Mouse (Mus musculus): ENCODE results near the gene Chgb.

The Chgb gene

GRCm38 (mm10) chr2:132780978-132781377 is at the start of gene Chgb:
TSS of gene Chgb (plus strand) at chr2:132781278.
- no peak for DNase-seq (ENCODE audit: low read depth, low spot score)

- no peak for DNase-seq (ENCODE audit: low read depth, low spot score)
These were observed 48.1 kb upstream of the Chgb start for GRCm38 (mm10) chr2:132732940-132733339.

- DNase-seq (ENCODE audit: low read depth, low spot score), result no peak
These were observed 47.2 kb upstream of the Chgb start for GRCm38 (mm10) chr2:132733603-132734573.

DNA sequence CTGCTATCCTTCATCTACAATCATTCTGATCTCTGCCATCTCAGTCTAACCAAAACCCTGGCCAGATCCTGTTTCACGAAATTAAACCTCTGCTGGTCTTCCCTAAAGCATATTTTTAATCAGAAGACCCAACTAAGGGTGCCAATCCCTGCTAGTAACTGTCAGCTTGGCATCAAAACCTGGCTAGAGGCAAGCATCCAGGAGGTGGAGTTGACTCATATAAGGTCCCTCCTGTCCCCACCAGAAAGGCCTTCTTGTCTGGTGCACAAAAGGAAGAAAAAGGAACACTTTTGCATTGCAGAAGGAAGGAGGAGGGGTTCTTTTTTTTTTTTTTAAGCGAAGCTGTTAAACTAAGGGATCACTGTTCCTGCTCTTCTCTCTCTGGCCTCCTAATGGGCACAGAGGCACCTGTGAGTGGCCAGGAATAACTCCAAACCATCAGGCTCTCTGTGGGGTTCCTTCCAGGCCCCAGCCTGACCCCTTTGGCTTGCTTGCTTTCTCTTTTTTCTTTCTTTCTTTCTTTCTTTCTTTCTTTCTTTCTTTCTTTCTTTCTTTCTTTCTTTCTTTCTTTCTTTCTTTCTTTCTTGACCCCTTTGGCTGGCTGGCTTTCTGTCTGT is 42.2 kb upstream of the Chgb start:
- DNase-seq (ENCODE audit: low read depth, low spot score), result no peak

- DNase-seq (ENCODE audit: low read depth, low spot score), result no peak
These were observed 39.2 kb upstream of the Chgb start for GRCm38 (mm10) chr2:132741862-132742347.

DNA sequence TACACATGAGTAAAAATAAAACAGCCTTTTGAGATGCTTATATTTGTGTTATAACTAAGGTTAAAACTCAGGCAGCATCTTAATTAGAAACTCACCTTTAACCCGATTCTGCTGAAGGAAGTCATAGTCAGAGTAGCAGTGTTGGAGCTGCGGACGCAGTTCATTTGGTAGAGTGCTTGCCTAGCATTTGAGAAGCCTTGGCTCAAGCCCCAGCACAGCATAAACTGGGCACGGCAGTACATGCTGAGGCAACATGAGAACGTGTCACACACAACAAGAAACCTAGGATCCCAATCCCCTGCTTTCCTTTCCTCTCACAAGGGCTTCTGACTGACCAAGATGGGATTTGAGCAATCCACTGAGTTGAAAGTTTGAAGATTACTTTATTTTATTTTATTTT is 36.2 kb upstream of the Chgb start:
- no peak for DNase-seq (ENCODE audit: low read depth, low spot score)

DNA sequence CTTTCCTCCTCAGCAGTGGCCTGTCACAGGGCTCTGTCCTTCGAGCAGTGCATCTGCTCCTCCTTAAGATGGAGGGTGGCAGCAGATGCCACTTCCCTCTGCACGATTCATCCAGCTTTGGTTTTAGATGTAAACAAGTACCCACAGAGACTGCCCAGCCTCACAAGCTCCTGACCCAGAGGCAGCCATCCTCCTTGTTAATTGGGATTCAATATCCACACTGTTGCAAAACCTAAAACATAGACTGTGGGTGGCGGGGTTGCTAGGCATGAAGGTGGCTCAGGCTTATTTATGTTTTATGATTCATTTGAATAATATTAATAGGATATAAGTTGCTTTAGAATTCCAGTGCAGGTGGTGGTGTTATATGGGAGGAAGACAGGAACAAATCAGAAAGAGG is 35.0 kb upstream of the Chgb start:
- no peak for DNase-seq (ENCODE audit: low read depth, low spot score)

GRCm38 (mm10) chr2:132750726-132751125 is 30.4 kb upstream of the Chgb start:
- no peak for DNase-seq (ENCODE audit: low read depth, low spot score)

GRCm38 (mm10) chr2:132751141-132752066 is 29.7 kb upstream of the Chgb start:
- no peak for DNase-seq (ENCODE audit: low read depth, low spot score)

DNA sequence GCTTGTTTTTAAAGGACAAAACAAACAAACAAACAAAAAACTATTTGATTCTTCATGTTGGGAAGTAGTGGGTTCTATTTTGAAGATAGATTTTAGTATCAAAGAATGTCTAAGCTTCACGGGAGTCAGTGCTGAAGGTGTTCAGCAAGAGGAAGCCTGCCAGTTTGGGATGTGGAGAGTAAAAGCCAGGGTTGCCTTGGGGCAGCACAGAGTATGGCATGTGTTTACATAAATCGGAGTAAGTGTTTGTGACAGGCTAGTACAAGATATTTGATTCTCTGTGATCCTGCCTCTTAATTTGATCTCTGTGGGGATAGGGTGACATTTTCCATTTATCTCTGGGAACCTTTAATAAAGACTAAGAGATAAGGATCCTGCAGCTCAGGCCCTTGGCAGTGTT is 28.7 kb upstream of the Chgb start:
- no peak for DNase-seq (ENCODE audit: low read depth, low spot score)

DNA sequence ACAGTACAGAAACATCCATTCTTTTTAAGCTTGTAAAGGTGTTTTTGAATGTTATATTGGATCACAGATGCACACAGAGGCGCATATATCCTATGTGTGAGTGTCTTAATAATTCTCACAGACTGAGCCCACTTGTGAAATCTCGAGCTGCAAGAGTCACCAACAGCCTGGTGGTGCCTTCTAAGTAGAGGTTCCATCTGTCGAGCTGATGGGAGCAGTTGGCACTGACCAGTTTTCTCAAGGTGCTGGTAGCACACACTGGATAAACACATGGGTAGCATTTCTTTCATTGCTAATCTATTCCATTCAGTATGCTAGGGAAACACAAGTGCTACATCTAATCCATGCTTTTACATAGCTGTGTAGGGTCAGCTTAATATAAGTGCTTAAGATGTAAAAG is 27.9 kb upstream of the Chgb start:
- no peak for DNase-seq (ENCODE audit: low read depth, low spot score)

- DNase-seq (ENCODE audit: low read depth, low spot score), result no peak
These were observed 23.2 kb upstream of the Chgb start for GRCm38 (mm10) chr2:132757911-132758310.

- DNase-seq (ENCODE audit: low read depth, low spot score), result no peak
These were observed 10.3 kb upstream of the Chgb start for GRCm38 (mm10) chr2:132770822-132771221.

- peak; percentile 42 for DNase-seq (ENCODE audit: low read depth, low spot score)
These were observed 476 bp downstream of the Chgb start for GRCm38 (mm10) chr2:132781439-132782068.

GRCm38 (mm10) chr2:132784039-132784438 is 3.0 kb downstream of the Chgb start:
- DNase-seq (ENCODE audit: low read depth, low spot score), result no peak

DNA sequence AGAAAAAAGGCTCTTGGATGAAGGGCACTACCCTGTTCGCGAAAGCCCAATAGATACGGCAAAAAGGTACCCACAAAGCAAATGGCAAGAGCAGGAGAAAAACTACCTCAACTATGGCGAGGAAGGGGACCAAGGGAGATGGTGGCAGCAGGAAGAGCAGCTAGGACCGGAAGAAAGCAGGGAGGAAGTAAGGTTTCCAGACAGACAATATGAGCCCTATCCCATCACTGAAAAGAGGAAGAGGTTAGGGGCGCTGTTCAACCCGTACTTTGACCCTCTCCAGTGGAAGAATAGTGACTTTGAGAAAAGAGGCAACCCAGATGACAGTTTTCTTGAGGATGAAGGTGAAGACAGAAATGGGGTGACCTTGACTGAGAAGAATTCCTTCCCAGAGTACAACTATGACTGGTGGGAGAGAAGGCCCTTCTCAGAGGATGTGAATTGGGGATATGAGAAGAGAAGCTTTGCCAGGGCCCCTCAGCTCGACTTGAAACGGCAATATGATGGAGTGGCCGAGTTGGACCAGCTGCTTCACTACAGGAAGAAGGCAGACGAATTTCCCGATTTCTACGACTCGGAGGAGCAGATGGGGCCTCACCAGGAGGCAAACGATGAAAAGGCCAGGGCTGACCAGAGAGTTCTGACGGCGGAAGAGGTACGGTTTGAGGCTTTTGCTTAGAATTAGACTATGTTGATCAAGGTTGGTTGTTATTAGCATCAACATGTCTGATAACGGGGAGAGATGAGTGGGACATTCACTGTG is 12.5 kb downstream of the Chgb start:
- no peak for DNase-seq (ENCODE audit: low read depth, low spot score)

GRCm38 (mm10) chr2:132794204-132794586 is 13.1 kb downstream of the Chgb start:
- DNase-seq (ENCODE audit: low read depth, low spot score), result no peak

- DNase-seq (ENCODE audit: low read depth, low spot score), result no peak
These were observed 21.9 kb downstream of the Chgb start for GRCm38 (mm10) chr2:132802976-132803375.

- peak; percentile 99 for DNase-seq (ENCODE audit: low read depth, low spot score)
These were observed 34.7 kb downstream of the Chgb start, which contains the start of the genes Trmt6 and Mcm8 for GRCm38 (mm10) chr2:132815608-132816314. TSS of gene Trmt6 (minus strand) at chr2:132816055. TSS of gene Mcm8 (plus strand) at chr2:132816141.

DNA sequence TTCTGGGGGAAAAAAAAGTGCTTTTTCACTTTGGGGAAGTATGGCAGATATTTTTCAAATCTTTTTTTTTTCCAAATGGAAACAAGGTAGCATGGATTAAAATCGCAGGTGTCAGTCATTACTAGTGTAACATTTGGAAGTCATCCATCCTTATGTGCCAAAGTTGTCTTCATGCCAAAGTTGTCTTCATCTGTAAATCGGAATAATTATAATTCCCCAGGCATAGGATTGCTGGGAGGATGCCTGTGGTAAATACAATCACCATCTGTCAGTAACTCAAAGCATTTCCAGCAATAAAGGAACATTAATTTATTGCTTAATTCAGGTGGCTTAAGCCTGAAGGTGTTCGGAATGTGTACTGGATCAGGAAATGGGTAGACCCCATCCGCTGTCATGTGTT is 60.0 kb downstream of the Chgb start:
- no peak for DNase-seq (ENCODE audit: low read depth, low spot score)

All from A20 (cell line).